Mouse (Mus musculus) limb, embryonic 14.5 days (tissue): ENCODE measurements around the gene Gdf5. TPM values are rescaled to one million over a fixed set of nuclear protein-coding genes. Genes with fewer than 3 reads are reported as not detected.

Experiments used
- ATAC-seq: fragments of 200-750 bp; cut with Nextera tagmentation; 2 replicates; pipeline ENCODE4 v1.8.0; 2017; ENCODE audit warnings: low read depth, moderate number of reproducible peaks, moderate TSS enrichment; ENCODE audit not compliant: low FRiP score
- DNase-seq: peaks from one replicate; pipeline ENCODE4 v3.0.0-alpha.2; 2015; ENCODE audit warnings: low spot score
- H3K27ac ChIP-seq: fragments of 300-500 bp; sonication (generic); replicated peaks from 2 replicates; pipeline ENCODE4 v1.5.1; 2014; ENCODE audit warnings: low read depth, mild to moderate bottlenecking, low read length, moderate library complexity, mixed read lengths
- H3K27me3 ChIP-seq: fragments of 300-500 bp; sonication (generic); 2 replicates; pipeline ENCODE4 v1.6.1; 2014; ENCODE audit warnings: low read length, mixed read lengths; ENCODE audit not compliant: control insufficient read depth, insufficient read depth
- H3K36me3 ChIP-seq: fragments of 300-500 bp; sonication (generic); 2 replicates; pipeline ENCODE4 v1.6.1; 2014; ENCODE audit warnings: mild to moderate bottlenecking, low read length, moderate library complexity, mixed read lengths; ENCODE audit not compliant: control insufficient read depth, insufficient read depth
- H3K4me1 ChIP-seq: fragments of 300-500 bp; sonication (generic); 2 replicates; pipeline ENCODE4 v1.6.1; 2014; ENCODE audit warnings: antibody characterized with exemption, low read length, mixed read lengths; ENCODE audit not compliant: control insufficient read depth, insufficient read depth
- H3K4me2 ChIP-seq: fragments of 300-500 bp; sonication (generic); replicated peaks from 2 replicates; pipeline ENCODE4 v1.6.1; 2014; ENCODE audit warnings: low read depth, mild to moderate bottlenecking, low read length, moderate library complexity; ENCODE audit not compliant: severe bottlenecking
- H3K4me3 ChIP-seq: fragments of 300-500 bp; sonication (generic); replicated peaks from 2 replicates; pipeline ENCODE4 v1.5.1; 2014; ENCODE audit warnings: low read length
- H3K9ac ChIP-seq: fragments of 300-500 bp; sonication (generic); 2 replicates; pipeline ENCODE4 v1.6.1; 2014; ENCODE audit warnings: mild to moderate bottlenecking, low read depth, low read length, moderate library complexity; ENCODE audit not compliant: severe bottlenecking
- H3K9me3 ChIP-seq: fragments of 300-500 bp; sonication (generic); 2 replicates; pipeline ENCODE4 v1.6.1; 2016; ENCODE audit warnings: low read length; ENCODE audit not compliant: control insufficient read depth
- POLR2A ChIP-seq: fragments of 200-500 bp; IDR thresholded peaks from 2 replicates; pipeline ENCODE4 v1.8.0; 2012; ENCODE audit warnings: inconsistent platforms, mild to moderate bottlenecking, moderate library complexity, borderline replicate concordance; ENCODE audit not compliant: insufficient read depth, insufficient read length; ENCODE audit errors: extremely low read depth
- WGBS: fragments of 180-500 bp; shearing (Covaris S2); extraction: QIAGEN DNeasy Blood & Tissue Kit; methylation state at CpG from one replicate; pipeline ENCODE4 v1.1.7; 2014; 5-methylcytosine and 5-hydroxymethylcytosine counted together
- polyA plus RNA-seq, 2 experiments: library from polyadenylated mRNA; depleted of rRNA in 1 of 2; stranded (reverse) in 1 of 2; unstranded in 1 of 2; fragments of >200 nt; fragmentation: Nextera tagmentation in 1 of 2; extraction: Ambion mirVana in 1 of 2; gene quantifications; 2 replicates each; pipeline versions ENCODE4 v1.2.1 to v1.2.3; 2012 to 2014

The Gdf5 gene
- polyA plus RNA-seq, 2 experiments = 40.9 to 64.8 TPM

GRCm38 (mm10) chr2:155947390-155948002 is 2.3 kb upstream of the Gdf5 start:
- H3K4me3 ChIP-seq = no peak overlapping the region
- 57% methylated on average over 5 of the region's 5 CpGs for WGBS
- no peaks in the 10 kb centered on the region for H3K36me3 ChIP-seq
- no peak for ATAC-seq
- no peak overlapping the region for H3K9ac ChIP-seq
- no peak for TF ChIP-seq POLR2A
- H3K27ac ChIP-seq = no peak overlapping the region
- H3K4me2 ChIP-seq = no peak overlapping the region
- DNase-seq = no peak
- no peaks in the 10 kb centered on the region for H3K9me3 ChIP-seq
- no peaks in the 10 kb centered on the region for H3K27me3 ChIP-seq
- H3K4me1 ChIP-seq = peaks cover 36% of the 10 kb centered on the region

- no peaks in the 10 kb centered on the region for H3K27me3 ChIP-seq
- WGBS = 35% methylated on average over 4 of the region's 4 CpGs
- H3K9me3 ChIP-seq = no peaks in the 10 kb centered on the region
- peaks cover 46% of the 10 kb centered on the region for H3K4me1 ChIP-seq
- no peak overlapping the region for H3K9ac ChIP-seq
- no peak overlapping the region for H3K27ac ChIP-seq
- no peak for TF ChIP-seq POLR2A
- H3K36me3 ChIP-seq = peaks cover 3% of the 10 kb centered on the region; the same call in 1 of the 2 replicates
- no peak overlapping the region for H3K4me3 ChIP-seq
- ATAC-seq = no peak
- no peak for DNase-seq
- H3K4me2 ChIP-seq = no peak overlapping the region
These were observed 1.3 kb upstream of the Gdf5 start for GRCm38 (mm10) chr2:155946499-155946898.

GRCm38 (mm10) chr2:155946069-155946468 is 902 bp upstream of the Gdf5 start:
- TF ChIP-seq POLR2A = no peak
- H3K4me1 ChIP-seq = peaks cover 49% of the 10 kb centered on the region
- no peak overlapping the region for H3K4me2 ChIP-seq
- H3K9me3 ChIP-seq = no peaks in the 10 kb centered on the region
- no peak for ATAC-seq
- no peaks in the 10 kb centered on the region for H3K27me3 ChIP-seq
- H3K36me3 ChIP-seq = peaks cover 7% of the 10 kb centered on the region; the same call in 1 of the 2 replicates
- H3K4me3 ChIP-seq = no peak overlapping the region
- no peak overlapping the region for H3K9ac ChIP-seq
- WGBS = 2% methylated on average over 7 of the region's 7 CpGs
- no peak overlapping the region for H3K27ac ChIP-seq
- peak; percentile 82 for DNase-seq

GRCm38 (mm10) chr2:155945580-155945979 is 413 bp upstream of the Gdf5 start:
- TF ChIP-seq POLR2A = no peak
- DNase-seq (no peak), ATAC-seq (peak; percentile 39; the same call in 1 of the 2 replicates)
- Histone ChIP-seq H3K27me3 (no peaks in the 10 kb centered on the region), H3K36me3 (peaks cover 12% of the 10 kb centered on the region; the same call in 1 of the 2 replicates), H3K4me2 (peak overlapping the region; percentile 55), H3K9me3 (no peaks in the 10 kb centered on the region), H3K4me1 (peaks cover 49% of the 10 kb centered on the region), H3K27ac (peak overlapping the region; percentile 48; the same call in 1 of the 2 replicates), H3K4me3 (peak overlapping the region; percentile 44), H3K9ac (no peak overlapping the region)
- WGBS = 28% methylated on average over 5 of the region's 5 CpGs

- no peaks in the 10 kb centered on the region for H3K27me3 ChIP-seq
- H3K9ac ChIP-seq = peak overlapping the region; percentile 64
- no peak for TF ChIP-seq POLR2A
- WGBS = 67% methylated on average over 4 of the region's 4 CpGs
- peaks cover 44% of the 10 kb centered on the region for H3K4me1 ChIP-seq
- DNase-seq = no peak
- peaks cover 16% of the 10 kb centered on the region; the same call in 1 of the 2 replicates for H3K36me3 ChIP-seq
- ATAC-seq = no peak
- H3K9me3 ChIP-seq = no peaks in the 10 kb centered on the region
- peak overlapping the region; percentile 89 for H3K27ac ChIP-seq
- peak overlapping the region; percentile 44 for H3K4me3 ChIP-seq
- peak overlapping the region; percentile 55 for H3K4me2 ChIP-seq
These were observed 482 bp downstream of the Gdf5 start for GRCm38 (mm10) chr2:155944685-155945084.
